Mouse (Mus musculus) megakaryocyte, adult 5-6 weeks (primary cell): ENCODE results near the gene Gm28230. TPM values are rescaled to one million over a fixed set of nuclear protein-coding genes. Genes with fewer than 3 reads are reported as not detected.

Experiments used
- ATAC-seq: 2 replicates; pipeline ENCODE4 v1.8.0; 2016; ENCODE audit warnings: mild to moderate bottlenecking, inconsistent platforms; ENCODE audit not compliant: poor library complexity, severe bottlenecking
- total RNA-seq, 2 experiments: library from RNA; stranded (forward) in 1 of 2; stranded (reverse) in 1 of 2; fragments of 153-499, 151-499 nt in 1 of 2; fragments of 221-1000, 200-1000 nt in 1 of 2; gene quantifications; 2 replicates each; pipeline versions ENCODE4 v1.2.3 to v1.2.4; 2015 to 2017

The Gm28230 gene
- total RNA-seq, 2 experiments from 2014 or later: not detected

DNA sequence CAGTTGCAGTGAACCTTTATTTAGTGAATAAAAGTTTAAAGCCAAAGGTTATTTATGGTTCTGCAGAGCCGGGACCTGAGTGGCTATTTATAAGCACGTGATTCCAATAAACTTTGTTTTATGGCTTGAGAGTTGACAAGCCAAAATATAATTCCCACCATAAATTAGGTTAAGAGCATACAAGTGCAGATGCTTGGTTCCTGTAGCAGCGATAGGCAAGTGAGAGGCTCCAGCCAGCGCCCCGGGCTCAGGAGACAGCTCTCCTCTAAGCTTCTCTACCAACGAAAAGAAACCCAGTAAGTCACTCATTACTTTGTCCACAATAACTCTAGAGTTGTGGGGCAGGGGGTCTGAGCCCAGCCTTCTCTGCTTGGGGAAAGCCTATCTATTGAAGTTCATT is 4.6 kb upstream of the Gm28230 start:
- no peak for ATAC-seq

- ATAC-seq: no peak
These were observed 3.6 kb upstream of the Gm28230 start for GRCm38 (mm10) chr2:74722949-74723348.

DNA sequence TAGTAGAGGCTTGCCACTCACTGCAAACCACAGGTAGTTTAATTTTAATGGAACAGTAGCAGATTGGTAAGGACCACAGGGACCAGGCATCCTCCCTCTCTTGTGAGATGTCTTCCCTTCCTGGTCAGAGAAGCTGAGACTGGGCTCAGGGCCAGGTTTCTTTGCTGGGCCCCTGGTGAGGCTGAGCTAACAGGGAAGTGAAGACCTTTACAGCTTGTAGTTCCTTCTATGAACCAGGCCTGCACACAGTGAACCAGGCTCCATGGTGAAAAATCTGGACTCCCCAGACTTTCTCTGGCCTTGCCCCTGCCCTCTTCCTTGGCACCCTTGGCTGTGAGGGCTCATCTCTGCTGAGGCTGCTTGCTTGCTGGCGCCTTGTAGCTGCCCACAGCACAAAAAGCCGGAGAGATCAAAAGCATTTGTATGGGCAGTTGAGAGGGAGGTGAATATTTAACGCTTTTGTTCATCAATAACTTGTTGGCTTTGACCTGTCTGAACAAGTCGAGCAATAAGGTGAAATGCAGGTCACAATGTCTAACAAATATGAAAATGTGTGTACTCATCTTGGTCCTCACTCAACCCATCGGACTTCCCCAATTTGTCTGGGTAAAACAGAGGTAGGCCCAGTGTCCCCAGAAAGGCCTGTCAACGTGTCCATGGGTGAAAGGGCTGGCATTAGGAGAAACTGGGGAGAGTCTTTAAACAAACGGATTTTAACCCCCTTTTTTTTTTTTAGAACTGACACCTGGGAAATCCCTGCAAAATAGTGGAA is 2.1 kb upstream of the Gm28230 start:
- ATAC-seq: no peak

- ATAC-seq: no peak
These were observed 1.4 kb upstream of the Gm28230 start for GRCm38 (mm10) chr2:74725171-74725570.

DNA sequence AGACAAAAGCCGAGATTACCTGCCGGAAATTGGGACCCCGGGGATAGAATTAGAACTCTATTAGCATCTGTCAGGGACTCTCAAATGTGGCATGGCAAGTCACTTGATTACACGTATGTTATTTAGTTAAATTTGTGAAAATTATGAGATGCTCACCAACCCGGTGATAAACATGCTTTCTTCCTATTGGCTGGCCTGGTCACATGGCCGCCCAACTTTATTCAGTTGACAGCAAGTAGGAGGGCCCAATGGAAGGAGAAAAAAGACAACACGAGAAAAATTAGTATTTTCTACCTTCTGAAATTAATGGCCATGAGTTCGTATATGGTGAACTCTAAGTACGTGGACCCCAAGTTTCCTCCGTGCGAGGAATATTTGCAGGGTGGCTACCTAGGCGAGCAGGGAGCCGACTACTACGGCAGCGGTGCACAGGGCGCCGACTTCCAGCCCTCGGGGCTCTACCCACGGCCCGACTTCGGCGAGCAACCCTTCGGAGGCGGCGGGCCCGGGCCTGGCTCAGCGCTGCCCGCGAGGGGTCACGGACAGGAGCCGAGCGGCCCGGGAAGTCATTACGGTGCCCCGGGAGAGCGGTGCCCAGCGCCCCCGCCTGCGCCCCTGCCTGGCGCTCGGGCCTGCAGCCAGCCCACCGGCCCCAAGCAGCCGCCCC is 578 bp downstream of the Gm28230 start:
- no peak for ATAC-seq

- ATAC-seq: no peak
These were observed 1.2 kb downstream of the Gm28230 start for GRCm38 (mm10) chr2:74727640-74728302.

DNA sequence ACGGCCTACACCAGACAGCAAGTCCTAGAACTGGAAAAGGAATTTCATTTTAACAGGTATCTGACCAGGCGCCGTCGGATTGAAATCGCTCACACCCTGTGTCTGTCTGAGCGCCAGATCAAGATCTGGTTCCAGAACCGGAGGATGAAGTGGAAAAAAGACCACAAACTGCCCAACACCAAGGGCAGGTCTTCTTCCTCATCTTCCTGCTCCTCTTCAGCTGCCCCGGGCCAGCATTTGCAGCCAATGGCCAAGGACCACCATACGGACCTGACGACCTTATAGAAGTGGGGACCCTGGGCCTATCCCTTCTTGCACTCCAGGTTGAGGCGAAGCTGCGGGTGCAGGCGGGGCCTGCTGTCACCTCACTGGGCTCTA is 1.8 kb downstream of the Gm28230 start:
- ATAC-seq: no peak

GRCm38 (mm10) chr2:74730331-74730730 is 3.8 kb downstream of the Gm28230 start:
- ATAC-seq: no peak

- no peak for ATAC-seq
These were observed 4.5 kb downstream of the Gm28230 start for GRCm38 (mm10) chr2:74731055-74731454.

DNA sequence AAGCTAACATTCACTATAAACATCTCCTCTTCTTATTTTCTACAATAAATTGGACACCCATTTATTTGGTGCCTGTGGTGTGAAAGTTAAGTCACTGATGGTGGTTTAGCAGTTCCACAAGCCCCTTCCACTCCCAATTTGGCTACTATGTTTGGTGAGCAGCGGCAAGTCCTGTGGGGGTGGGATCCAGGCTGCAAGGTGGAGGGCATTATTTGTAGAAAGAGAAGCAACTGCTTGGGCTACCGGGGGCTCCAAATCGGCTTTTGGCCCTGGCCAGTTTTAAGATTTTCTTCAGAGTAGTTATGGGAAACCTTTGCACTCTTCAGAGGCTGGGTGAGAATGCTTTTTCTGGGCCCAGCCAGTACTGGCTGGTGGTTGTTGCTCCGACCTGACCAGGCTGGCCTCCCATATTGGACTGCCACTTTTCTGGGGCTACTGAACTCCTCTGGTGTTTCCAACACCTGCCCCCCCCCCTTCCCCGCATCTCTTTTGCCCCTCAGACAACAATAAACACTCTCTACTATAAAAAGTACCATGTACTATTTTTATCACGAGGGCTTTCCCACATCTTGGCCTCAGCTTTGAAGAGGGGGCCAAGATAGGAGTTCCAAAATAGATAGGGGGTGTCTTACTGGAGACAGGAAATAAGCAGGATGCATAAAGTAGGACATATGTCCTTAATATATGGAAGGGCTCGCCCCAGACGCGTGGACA is 5.4 kb downstream of the Gm28230 start:
- no peak for ATAC-seq

GRCm38 (mm10) chr2:74732513-74733316 is 6.2 kb downstream of the Gm28230 start:
- no peak for ATAC-seq

- no peak for ATAC-seq
These were observed 6.8 kb downstream of the Gm28230 start for GRCm38 (mm10) chr2:74733317-74733661.

GRCm38 (mm10) chr2:74733765-74734164 is 7.2 kb downstream of the Gm28230 start:
- ATAC-seq: no peak

- ATAC-seq: no peak
These were observed 7.9 kb downstream of the Gm28230 start for GRCm38 (mm10) chr2:74734451-74734850.

DNA sequence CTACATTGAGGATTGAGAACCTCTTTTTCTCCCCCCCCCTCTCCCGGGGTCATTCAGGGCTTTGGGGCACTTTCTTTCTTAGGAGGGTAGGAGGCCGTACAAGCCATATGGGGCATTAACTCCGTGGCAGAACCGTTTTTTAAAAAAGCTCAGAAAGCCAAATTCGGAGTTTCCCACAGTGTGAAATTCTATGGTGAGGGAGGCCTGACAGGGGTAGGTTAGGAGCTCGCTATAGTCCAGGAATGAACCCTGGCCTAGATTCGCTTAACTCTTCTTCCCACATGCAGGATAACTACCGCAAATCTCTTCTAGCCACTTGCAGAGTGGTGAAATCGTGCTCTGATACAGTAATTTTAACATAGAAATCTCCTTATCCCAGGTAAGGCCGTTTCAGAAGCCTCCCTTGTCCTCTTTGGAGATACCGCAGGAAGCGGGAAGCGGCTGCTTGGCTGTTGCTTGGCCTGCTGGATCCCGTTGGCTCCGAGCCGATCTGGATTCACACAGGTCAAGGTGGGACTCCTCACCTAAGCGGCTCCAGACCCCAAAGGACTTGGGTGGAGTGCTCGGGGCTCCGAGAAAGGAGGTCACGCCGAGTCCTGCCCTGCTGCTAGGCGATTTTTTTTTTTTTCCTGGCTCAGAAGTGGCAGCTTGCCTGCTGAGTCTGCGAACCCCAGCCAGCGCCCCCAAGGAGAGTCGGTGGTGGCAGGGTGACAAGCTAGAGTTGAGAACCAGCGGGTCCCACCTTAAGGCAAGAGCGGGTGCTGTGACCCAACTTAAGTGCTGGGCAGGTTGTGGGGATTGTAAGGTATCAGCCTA is 8.7 kb downstream of the Gm28230 start:
- no peak for ATAC-seq

- ATAC-seq: no peak
These were observed 9.5 kb downstream of the Gm28230 start for GRCm38 (mm10) chr2:74735851-74736687.

- ATAC-seq: no peak
These were observed 10.4 kb downstream of the Gm28230 start for GRCm38 (mm10) chr2:74736688-74737577.

DNA sequence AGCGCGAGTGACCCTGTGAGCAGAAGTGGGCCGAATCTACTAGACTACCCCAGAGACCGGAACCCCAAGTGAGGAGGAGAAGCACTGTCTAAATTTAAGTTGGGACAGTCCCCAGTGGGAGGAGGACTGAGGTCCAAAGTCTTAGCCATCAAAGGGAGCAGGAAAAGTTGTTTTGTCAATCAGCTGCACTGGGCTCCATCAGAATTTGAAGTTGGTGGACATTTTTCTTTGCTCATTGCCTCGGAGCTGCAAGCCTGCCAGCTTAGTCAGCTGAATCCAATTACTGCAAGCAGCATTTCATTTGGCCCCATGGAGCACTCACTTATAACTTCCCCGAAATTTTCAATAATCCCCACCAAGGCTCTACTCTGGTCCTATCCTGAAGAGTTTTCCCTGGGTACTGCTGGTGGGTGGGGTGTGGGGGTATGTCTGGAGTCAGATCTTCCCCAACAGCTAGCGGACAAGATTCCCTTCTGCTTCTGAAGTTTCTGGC is 11.1 kb downstream of the Gm28230 start:
- no peak for ATAC-seq
